10 mouse cellular contexts compared by ENCODE assay signal in genomic region chr5:143637832-143638420, GRCm38 (mm10). TPM values are rescaled to one million over a fixed set of nuclear protein-coding genes. Genes with fewer than 3 reads are reported as not detected.
DNase-seq lines count a peak whose midpoint lies in the region; ATAC-seq lines count a peak whose summit lies in the region.
"Had no signal": no experiment of that assay in that cellular context is flagged by ENCODE, and none has a peak within 500 bp of the region (broad histone marks: within the 10 kb centered on the region; RNA-seq: fewer than 3 reads in every experiment).

No protein-coding gene starts in this region.

- H3K27ac ChIP-seq in heart, embryonic 12.5 days (ENCODE audit: poor library complexity, severe bottlenecking), result no peak overlapping the region
- peak overlapping the region; percentile 75 for H3K27ac ChIP-seq in embryonic facial prominence, embryonic 15.5 days (replicated peaks)
- H3K27ac ChIP-seq in neural tube, embryonic 15.5 days (replicated peaks), result 0 out of 2 replicates have a peak overlapping the region, but pooled peaks have one; percentile 18
- H3K27ac ChIP-seq: left cerebral cortex, adult 2 months had no signal

- H3K4me1 ChIP-seq in heart, embryonic 12.5 days (replicated peaks), result peaks cover 76% of the 10 kb centered on the region
- peaks cover 83% of the 10 kb centered on the region for H3K4me1 ChIP-seq in embryonic facial prominence, embryonic 15.5 days
- H3K4me1 ChIP-seq in neural tube, embryonic 15.5 days, result peaks cover 41% of the 10 kb centered on the region

- H3K9me3 ChIP-seq in heart, embryonic 12.5 days (replicated peaks), result no peaks in the 10 kb centered on the region
- no peaks in the 10 kb centered on the region for H3K9me3 ChIP-seq in embryonic facial prominence, embryonic 15.5 days (replicated peaks)
- H3K9me3 ChIP-seq in neural tube, embryonic 15.5 days (replicated peaks), result no peaks in the 10 kb centered on the region

- H3K9ac ChIP-seq in heart, embryonic 12.5 days, result no peak overlapping the region
- no peak overlapping the region for H3K9ac ChIP-seq in embryonic facial prominence, embryonic 15.5 days
- H3K9ac ChIP-seq in neural tube, embryonic 15.5 days (replicated peaks), result no peak overlapping the region

- 74% methylated on average over 11 of the region's 11 CpGs for WGBS in heart, embryonic 12.5 days
- 22% methylated on average over 11 of the region's 11 CpGs for WGBS in embryonic facial prominence, embryonic 15.5 days
- WGBS in neural tube, embryonic 15.5 days, result 73% methylated on average over 11 of the region's 11 CpGs

- H3K27me3 ChIP-seq in heart, embryonic 12.5 days (replicated peaks), result no peaks in the 10 kb centered on the region
- H3K27me3 ChIP-seq in embryonic facial prominence, embryonic 15.5 days, result no peaks in the 10 kb centered on the region
- no peaks in the 10 kb centered on the region for H3K27me3 ChIP-seq in neural tube, embryonic 15.5 days (replicated peaks)

- no peaks in the 10 kb centered on the region for H3K36me3 ChIP-seq in heart, embryonic 12.5 days
- no peaks in the 10 kb centered on the region for H3K36me3 ChIP-seq in embryonic facial prominence, embryonic 15.5 days
- no peaks in the 10 kb centered on the region for H3K36me3 ChIP-seq in neural tube, embryonic 15.5 days

- no peak overlapping the region for H3K4me2 ChIP-seq in heart, embryonic 12.5 days
- peak overlapping the region; percentile 26 for H3K4me2 ChIP-seq in embryonic facial prominence, embryonic 15.5 days (replicated peaks)
- no peak overlapping the region for H3K4me2 ChIP-seq in neural tube, embryonic 15.5 days

- peak; percentile 90 for DNase-seq in heart, adult 11 months
- peak; percentile 74 for DNase-seq in layer of hippocampus, adult 9-11 months
- DNase-seq in layer of hippocampus, postnatal 10 days (ENCODE audit: low spot score in 2 of 2), result no peak
- no peak for DNase-seq in cerebellum, adult 18-20 months
- DNase-seq: midbrain, embryonic 14.5 days had no signal

- no peak overlapping the region for H3K4me3 ChIP-seq in heart, embryonic 12.5 days
- no peak overlapping the region for H3K4me3 ChIP-seq in embryonic facial prominence, embryonic 15.5 days (replicated peaks)
- no peak overlapping the region for H3K4me3 ChIP-seq in neural tube, embryonic 15.5 days (replicated peaks)
- H3K4me3 ChIP-seq: left cerebral cortex, adult 2 months had no signal

- no peak for ATAC-seq in heart, embryonic 12.5 days (ENCODE audit: insufficient number of reproducible peaks, low FRiP score)
- ATAC-seq in embryonic facial prominence, embryonic 15.5 days (ENCODE audit: insufficient number of reproducible peaks, low FRiP score, low TSS enrichment, low read depth), result no peak
- no peak for ATAC-seq in neural tube, embryonic 15.5 days (ENCODE audit: low FRiP score)
- ATAC-seq in erythroblast, adult 5-6 weeks (replicated peaks; ENCODE audit: low FRiP score, poor library complexity, severe bottlenecking), result no peak

RNA-seq across cellular contexts. Expression of gene Cyth3, which starts 15.7 kb away (rescaled TPM):
- 41.8 and 41.9 TPM in 2 replicates for polyA plus RNA-seq in heart, embryonic 12.5 days (2016; fragmentation: Nextera tagmentation; extraction: Ambion mirVana)
- 10 to 100 TPM; 52.0 to 65.7 TPM for total RNA-seq in layer of hippocampus, postnatal 10 days (2021)
- 61.1 and 62.0 TPM in 2 replicates for polyA plus RNA-seq in embryonic facial prominence, embryonic 15.5 days (2015; fragmentation: Nextera tagmentation; extraction: Ambion mirVana)
- polyA plus RNA-seq in neural tube, embryonic 15.5 days (2015; fragmentation: Nextera tagmentation; extraction: Ambion mirVana), result 42.2 and 43.2 TPM in 2 replicates
- total RNA-seq in erythroblast, adult 5-6 weeks (2015; ENCODE audit: low replicate concordance), result 105 and 106 TPM in 2 replicates
- total RNA-seq in erythroblast, adult 5-6 weeks (2017; ENCODE audit: low replicate concordance), result 145 and 205 TPM in 2 replicates

Comparison
In these comparisons a context has a peak if more than half of its experiments do, and no peak if none do; other contexts are left out.
1. DNase-seq: peak in heart, adult 11 months (single experiment) and layer of hippocampus, adult 9-11 months (single experiment); none in layer of hippocampus, postnatal 10 days (0 of 2) and cerebellum, adult 18-20 months (0 of 2).